Comparison of ENCODE assay signal across 26 mouse cellular contexts in the genomic region with DNA sequence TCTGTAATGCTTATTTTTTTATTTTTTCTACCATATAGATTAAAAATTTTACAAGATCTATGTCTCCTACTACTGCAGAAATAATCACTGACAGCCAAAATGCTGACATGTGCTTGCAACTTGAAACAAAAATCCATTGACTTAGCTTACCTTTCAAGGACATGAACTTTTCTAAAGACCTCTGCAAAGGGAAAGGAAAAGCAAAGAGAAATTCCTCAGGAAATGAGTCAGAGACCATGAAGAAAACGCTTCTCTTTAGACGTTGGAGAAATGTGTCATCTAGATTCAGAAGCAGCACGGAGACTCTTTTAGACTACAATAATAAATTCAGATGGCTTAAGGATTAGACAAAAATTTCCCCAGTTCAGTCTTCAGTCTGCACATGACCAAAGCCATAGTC.
A peak's percentile ranks its signal among the peaks of the same experiment; 100 is the strongest.
DNase-seq lines count a peak whose midpoint lies in the region; ATAC-seq lines count a peak whose summit lies in the region.
"Had no signal": no experiment of that assay in that cellular context is flagged by ENCODE, and none has a peak within 500 bp of the region (broad histone marks: within the 10 kb centered on the region; RNA-seq: fewer than 3 reads in every experiment).

No protein-coding gene starts in this region.

- no peaks in the 10 kb centered on the region for H3K27me3 ChIP-seq in intestine, embryonic 15.5 days (replicated peaks)
- H3K27me3 ChIP-seq: embryonic facial prominence, embryonic 15.5 days; heart, embryonic 13.5 days; hindbrain, embryonic 12.5 days had no signal

- no peak overlapping the region for H3K9ac ChIP-seq in intestine, embryonic 15.5 days
- H3K9ac ChIP-seq: embryonic facial prominence, embryonic 15.5 days; forebrain, postnatal 0 days; heart, embryonic 13.5 days; hindbrain, embryonic 12.5 days had no signal

- no peaks in the 10 kb centered on the region for H3K4me1 ChIP-seq in intestine, embryonic 15.5 days (replicated peaks)
- H3K4me1 ChIP-seq: embryonic facial prominence, embryonic 15.5 days; heart, embryonic 10.5 days; heart, embryonic 13.5 days; hindbrain, embryonic 12.5 days had no signal

- H3K4me3 ChIP-seq in intestine, embryonic 15.5 days (replicated peaks): no peak overlapping the region
- H3K4me3 ChIP-seq: embryonic facial prominence, embryonic 15.5 days; heart, adult 2 months; heart, embryonic 10.5 days; heart, embryonic 13.5 days; hindbrain, embryonic 12.5 days had no signal

- peak; percentile 74 for DNase-seq in 3134 (ENCODE audit: extremely low read depth, insufficient read length, low spot score)
- peak; percentile 15 for DNase-seq in 3T3-L1 (ENCODE audit: low read depth, low spot score)
- DNase-seq in R1 (ENCODE audit: low read depth, low spot score): peak; percentile 2
- DNase-seq in forelimb bud, embryonic 11.5 days (ENCODE audit: low read depth, low spot score): peak; percentile 2
- DNase-seq: adrenal gland, postnatal 10 days; adrenal gland, postnatal 36 days; cerebellum, adult 11-12 months; cerebellum, adult 8-10 months; cerebellum, postnatal 10 days; cerebellum, postnatal 36 days; forebrain, postnatal 0 days; gastrocnemius, postnatal 25 days; heart, adult 2 months; heart, postnatal 14 days; kidney, adult 18-20 months; kidney, adult 9 months had no signal

- no peak for ATAC-seq in cerebellum, adult (ENCODE audit: insufficient number of reproducible peaks, low FRiP score, low TSS enrichment)
- no peak for ATAC-seq in intestine, embryonic 15.5 days
- ATAC-seq: CD4-positive, CD25-positive, alpha-beta regulatory T cell, adult 4 months; forebrain, embryonic 14.5 days; forebrain, postnatal 0 days; hindbrain, embryonic 16.5 days; intestine, embryonic 16.5 days had no signal

- H3K27ac ChIP-seq in intestine, embryonic 15.5 days: no peak overlapping the region
- H3K27ac ChIP-seq: embryonic facial prominence, embryonic 15.5 days; heart, adult 2 months; heart, embryonic 10.5 days; heart, embryonic 13.5 days; hindbrain, embryonic 12.5 days had no signal

- H3K4me2 ChIP-seq in intestine, embryonic 15.5 days (replicated peaks): no peak overlapping the region
- H3K4me2 ChIP-seq: embryonic facial prominence, embryonic 15.5 days; heart, embryonic 13.5 days; hindbrain, embryonic 12.5 days had no signal

- no peaks in the 10 kb centered on the region for H3K36me3 ChIP-seq in intestine, embryonic 15.5 days
- H3K36me3 ChIP-seq: embryonic facial prominence, embryonic 15.5 days; heart, embryonic 10.5 days; heart, embryonic 13.5 days; hindbrain, embryonic 12.5 days had no signal

- WGBS in intestine, embryonic 15.5 days: 37% methylated on average over 3 of the region's 3 CpGs

- H3K9me3 ChIP-seq in intestine, embryonic 15.5 days: no peaks in the 10 kb centered on the region
- H3K9me3 ChIP-seq: embryonic facial prominence, embryonic 15.5 days; heart, embryonic 10.5 days; heart, embryonic 13.5 days; hindbrain, embryonic 12.5 days had no signal

Comparison
In these comparisons a context has a peak if more than half of its experiments do, and no peak if none do; other contexts are left out.
1. DNase-seq: peak in every context shown above with its lines; median percentile 74 in 3134; 15 in 3T3-L1; 2 in R1; 2 in forelimb bud, embryonic 11.5 days.